8 mouse cellular contexts compared by ENCODE assay signal in the genomic region with DNA sequence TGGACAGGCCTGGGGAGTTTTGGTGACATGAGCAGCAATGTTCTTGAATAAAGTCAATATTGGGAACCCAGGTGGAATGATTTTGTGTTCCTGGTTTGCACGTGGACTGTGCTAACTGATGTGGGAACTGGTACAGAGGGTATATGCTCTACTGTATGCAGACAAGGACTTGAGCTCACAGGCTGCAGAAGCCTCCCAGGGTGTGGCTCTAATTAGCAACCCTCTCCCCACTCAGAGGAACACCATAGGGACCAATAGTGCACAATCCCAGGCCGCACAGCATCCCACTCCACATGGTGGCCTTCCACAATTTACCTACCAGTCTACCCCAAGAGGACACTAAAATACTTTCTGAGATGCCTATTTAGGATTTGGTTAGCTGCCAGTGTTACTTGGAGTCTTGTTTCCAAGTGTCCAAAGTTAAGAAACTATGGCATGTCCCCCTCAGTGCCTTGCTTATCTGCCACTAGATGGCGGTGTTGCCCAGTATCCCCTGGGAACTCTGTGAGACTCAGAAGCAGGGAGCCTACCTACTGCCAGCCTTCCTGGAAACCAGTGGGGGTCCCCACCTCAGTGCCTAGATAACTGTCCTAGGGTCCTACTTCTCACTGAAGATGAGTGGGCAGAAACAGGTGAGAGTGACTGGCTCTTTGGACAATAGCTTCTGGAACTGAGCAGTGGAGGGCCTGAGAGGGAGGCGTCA.
DNase-seq lines count a peak whose midpoint lies in the region; ATAC-seq and TF ChIP-seq lines count a peak whose summit lies in the region.

No protein-coding gene starts in this region.

- H3K4me1 ChIP-seq in cerebellum, adult 2 months (ENCODE audit: control insufficient read depth, insufficient read depth, low read length): peaks cover 8% of the 10 kb centered on the region
- no peaks in the 10 kb centered on the region for H3K4me1 ChIP-seq in hindbrain, embryonic 14.5 days (replicated peaks; ENCODE audit: control insufficient read depth, insufficient read depth, low read length)

- TF ChIP-seq CTCF in cerebellum, adult 2 months (IDR thresholded peaks at IDR 0.05; ENCODE audit: borderline replicate concordance, insufficient read depth, low read depth, low read length): peak; percentile 89

- no peak overlapping the region for H3K4me2 ChIP-seq in hindbrain, embryonic 14.5 days (replicated peaks)

- peak; percentile 75 for DNase-seq in R1 (ENCODE audit: low read depth, low spot score)
- DNase-seq in cerebellum, adult 2 months: peak; percentile 59 to 74
- peak; percentile 78 for DNase-seq in forelimb bud, embryonic 11.5 days (ENCODE audit: low read depth, low spot score)
- peak; percentile 82 for DNase-seq in hindbrain, embryonic 14.5 days (ENCODE audit: low spot score)
- DNase-seq in layer of hippocampus, postnatal 10 days (ENCODE audit: low spot score in 2 of 2): peak; percentile 81 to 85
- peak; percentile 70 for DNase-seq in right cerebral cortex, postnatal 25 days
- DNase-seq in urinary bladder, postnatal 25 days (ENCODE audit: low spot score): peak; percentile 77

- TF ChIP-seq POLR2A in cerebellum, adult 2 months (IDR thresholded peaks at IDR 0.05; ENCODE audit: borderline replicate concordance, insufficient read depth, low read length): no peak

- no peak overlapping the region for H3K4me3 ChIP-seq in cerebellum, adult 2 months (replicated peaks; ENCODE audit: insufficient read depth, low read depth, low read length)
- no peak overlapping the region for H3K4me3 ChIP-seq in hindbrain, embryonic 14.5 days (replicated peaks; ENCODE audit: low read length)

- H3K9ac ChIP-seq in hindbrain, embryonic 14.5 days: no peak overlapping the region

- H3K36me3 ChIP-seq in hindbrain, embryonic 14.5 days (replicated peaks; ENCODE audit: control insufficient read depth, insufficient read depth): no peaks in the 10 kb centered on the region

- no peaks in the 10 kb centered on the region; the same call in 1 of the 2 replicates for H3K27me3 ChIP-seq in cerebellum, adult 2 months (ENCODE audit: control insufficient read depth, insufficient read depth, low read length)
- no peaks in the 10 kb centered on the region for H3K27me3 ChIP-seq in hindbrain, embryonic 14.5 days (ENCODE audit: control insufficient read depth, insufficient read depth, low read length)

- 66% methylated on average over 4 of the region's 4 CpGs for WGBS in cerebellum, adult 2 months
- 65% methylated on average over 4 of the region's 4 CpGs for WGBS in hindbrain, embryonic 14.5 days

- no peak for ATAC-seq in hindbrain, embryonic 14.5 days (ENCODE audit: low FRiP score)
- peak; percentile 79 for ATAC-seq in megakaryocyte, adult 5-6 weeks (ENCODE audit: poor library complexity, severe bottlenecking)

- no peaks in the 10 kb centered on the region for H3K9me3 ChIP-seq in hindbrain, embryonic 14.5 days (ENCODE audit: control insufficient read depth, low read length)

- no peak overlapping the region for H3K27ac ChIP-seq in cerebellum, adult 2 months (ENCODE audit: insufficient read depth, low read length)
- H3K27ac ChIP-seq in hindbrain, embryonic 14.5 days: no peak overlapping the region
